Mouse (Mus musculus) urinary bladder, postnatal 36 days (tissue): Measurements from ENCODE around the gene Fa2h.
A peak's percentile ranks its signal among the peaks of the same experiment; 100 is the strongest.
"Not testable (repeated sequence)": the region's sequence is repeated elsewhere in the genome, so short reads cannot be mapped to it uniquely, and the experiment has no call there.

ENCODE experiments used
- DNase-seq, 2 experiments: peaks; one replicate each; pipeline ENCODE4 v3.0.0; 2022; ENCODE audit warnings: low spot score in 2 of 2, mixed read lengths in 1 of 2

Gene Fa2h

GRCm38 (mm10) chr8:111358905-111359304 lies 34.7 kb downstream of the Fa2h start:
- no peak for DNase-seq

GRCm38 (mm10) chr8:111357433-111357832 lies 36.2 kb downstream of the Fa2h start:
- no peak for DNase-seq

GRCm38 (mm10) chr8:111353497-111353896 lies 40.1 kb downstream of the Fa2h start:
- no peak for DNase-seq

GRCm38 (mm10) chr8:111352289-111352688 lies 41.3 kb downstream of the Fa2h start:
- DNase-seq, result no peak

GRCm38 (mm10) chr8:111350577-111350976 lies 43.0 kb downstream of the Fa2h start:
- no peak for DNase-seq

- peak; percentile 70 to 85 for DNase-seq
These were observed 50.4 kb downstream of the Fa2h start for GRCm38 (mm10) chr8:111343225-111343624.

GRCm38 (mm10) chr8:111340186-111340585 lies 53.4 kb downstream of the Fa2h start:
- DNase-seq, result no peak

- DNase-seq, result no peak
These were observed 55.0 kb downstream of the Fa2h start for GRCm38 (mm10) chr8:111338370-111339208.

- peak; percentile 60 to 71 for DNase-seq
These were observed 55.7 kb downstream of the Fa2h start, which contains the start of gene Mlkl for GRCm38 (mm10) chr8:111337890-111338347. Gene Mlkl (minus strand): TSS chr8:111338177.

- no peak for DNase-seq
These were observed 56.2 kb downstream of the Fa2h start for GRCm38 (mm10) chr8:111337311-111337889.

- DNase-seq, result no peak
These were observed 56.9 kb downstream of the Fa2h start for GRCm38 (mm10) chr8:111336692-111337091.

- DNase-seq, result no peak
These were observed 68.3 kb downstream of the Fa2h start for GRCm38 (mm10) chr8:111325222-111325790.

GRCm38 (mm10) chr8:111314729-111315128 lies 78.9 kb downstream of the Fa2h start:
- DNase-seq, result no peak

GRCm38 (mm10) chr8:111313961-111314360 lies 79.7 kb downstream of the Fa2h start:
- DNase-seq, result not testable (repeated sequence)

GRCm38 (mm10) chr8:111312758-111313162 lies 80.9 kb downstream of the Fa2h start:
- DNase-seq, result no peak

GRCm38 (mm10) chr8:111310006-111310405 lies 83.6 kb downstream of the Fa2h start:
- not testable (repeated sequence) for DNase-seq

GRCm38 (mm10) chr8:111305031-111305730 lies 88.4 kb downstream of the Fa2h start:
- peak in 1 of 2 experiments; percentile 8 for DNase-seq

- DNase-seq, result no peak
These were observed 89.3 kb downstream of the Fa2h start for GRCm38 (mm10) chr8:111304359-111304758.

- DNase-seq, result not testable (repeated sequence)
These were observed 90.4 kb downstream of the Fa2h start for GRCm38 (mm10) chr8:111303076-111303803.

- DNase-seq, result no peak
These were observed 92.8 kb downstream of the Fa2h start for GRCm38 (mm10) chr8:111300597-111301546.
